Mouse (Mus musculus): ENCODE measurements around the gene Stard10.

GRCm38 (mm10) chr7:101309985-101310326 lies 6.9 kb upstream of the Stard10 start:
- no peak for TF ChIP-seq CTCF (IDR thresholded peaks at IDR 0.05; ENCODE audit: control insufficient read depth, insufficient read depth, insufficient replicate concordance, low read depth, low read length)
- TF ChIP-seq POLR2A (IDR thresholded peaks at IDR 0.05; ENCODE audit: control insufficient read depth, low read depth, low read length): no peak
